Mouse (Mus musculus) spleen, adult 2 months (tissue): Measurements from ENCODE around the gene Scn2b. TPM values are rescaled to one million over a fixed set of nuclear protein-coding genes. Genes with fewer than 3 reads are reported as not detected.

Experiments
- DNase-seq, 2 experiments: peaks; one replicate each; pipeline versions ENCODE4 v3.0.0 to v3.0.0-alpha.2; 2012 to 2021; ENCODE audit warnings: low spot score in 2 of 2, low read depth in 1 of 2
- H3K27ac ChIP-seq: fragments of 200-500 bp; 2 replicates; pipeline ENCODE4 v1.5.1; 2012; ENCODE audit warnings: low read length, inconsistent platforms; ENCODE audit not compliant: insufficient read depth
- H3K27me3 ChIP-seq: fragments of 200-500 bp; 2 replicates; pipeline ENCODE4 v1.6.1; 2012; ENCODE audit warnings: mild to moderate bottlenecking, moderate library complexity, low read length, inconsistent platforms; ENCODE audit not compliant: control insufficient read depth, insufficient read depth
- H3K36me3 ChIP-seq: fragments of 200-500 bp; 2 replicates; pipeline ENCODE4 v1.6.1; 2012; ENCODE audit warnings: mild to moderate bottlenecking, low read length, inconsistent platforms; ENCODE audit not compliant: control insufficient read depth, insufficient read depth
- H3K4me1 ChIP-seq: fragments of 200-500 bp; 2 replicates; pipeline ENCODE4 v1.6.1; 2011; ENCODE audit warnings: inconsistent platforms; ENCODE audit not compliant: control insufficient read depth, insufficient read depth, insufficient read length
- H3K4me3 ChIP-seq: fragments of 200-500 bp; 2 replicates; pipeline ENCODE4 v1.5.1; 2011; ENCODE audit warnings: mild to moderate bottlenecking, inconsistent platforms; ENCODE audit not compliant: insufficient read depth, insufficient read length; ENCODE audit errors: extremely low read depth
- CTCF ChIP-seq: fragments of 200-500 bp; IDR thresholded peaks from 2 replicates; pipeline ENCODE4 v1.5.1; 2011; ENCODE audit warnings: mild to moderate bottlenecking, inconsistent platforms; ENCODE audit not compliant: insufficient read depth, insufficient read length, insufficient replicate concordance; ENCODE audit errors: extremely low read depth
- POLR2A ChIP-seq: fragments of 200-500 bp; IDR thresholded peaks from 2 replicates; pipeline ENCODE4 v1.6.1; 2011; ENCODE audit warnings: low read depth, low read length, inconsistent platforms
- WGBS: fragments of 180-500 bp; shearing (Covaris S2); methylation state at CpG from one replicate; pipeline ENCODE4 v1.1.7; 2018; 5-methylcytosine and 5-hydroxymethylcytosine counted together
- polyA plus RNA-seq: library from polyadenylated mRNA; depleted of rRNA; stranded (reverse); fragments of >200 nt; gene quantifications from 2 replicates; pipeline ENCODE4 v1.2.3, GENCODE M21; 2012

Gene Scn2b
- polyA plus RNA-seq, 1 experiment, result 1.8 TPM

- no peak overlapping the region for H3K27ac ChIP-seq
- H3K27me3 ChIP-seq, result no peaks in the 10 kb centered on the region
- no peaks in the 10 kb centered on the region for H3K36me3 ChIP-seq
- TF ChIP-seq POLR2A (no peak), CTCF (no peak)
- WGBS, result 60% methylated on average over 12 of the region's 12 CpGs
- peaks cover 20% of the 10 kb centered on the region; the same call in 1 of the 2 replicates for H3K4me1 ChIP-seq
- no peak overlapping the region for H3K4me3 ChIP-seq
- no peak for DNase-seq
Observed at GRCm38 (mm10) chr9:45085741-45086690, 31.6 kb upstream of the Scn2b start.

GRCm38 (mm10) chr9:45088040-45088439 lies 29.5 kb upstream of the Scn2b start:
- Histone ChIP-seq H3K27me3 (no peaks in the 10 kb centered on the region), H3K4me3 (no peak overlapping the region), H3K27ac (no peak overlapping the region), H3K36me3 (no peaks in the 10 kb centered on the region), H3K4me1 (peaks cover 15% of the 10 kb centered on the region; the same call in 1 of the 2 replicates)
- TF ChIP-seq POLR2A (no peak), CTCF (no peak)
- no peak for DNase-seq

- Histone ChIP-seq H3K27me3 (no peaks in the 10 kb centered on the region), H3K4me1 (peaks cover 4% of the 10 kb centered on the region; the same call in 1 of the 2 replicates), H3K27ac (no peak overlapping the region), H3K36me3 (no peaks in the 10 kb centered on the region), H3K4me3 (no peak overlapping the region)
- WGBS, result 90% methylated on average over 3 of the region's 3 CpGs
- no peak for DNase-seq
- TF ChIP-seq POLR2A, result no peak
- TF ChIP-seq CTCF, result no peak
Observed at GRCm38 (mm10) chr9:45090811-45091210, 26.8 kb upstream of the Scn2b start.

GRCm38 (mm10) chr9:45092641-45093040 lies 24.9 kb upstream of the Scn2b start:
- H3K27me3 ChIP-seq, result no peaks in the 10 kb centered on the region

DNA sequence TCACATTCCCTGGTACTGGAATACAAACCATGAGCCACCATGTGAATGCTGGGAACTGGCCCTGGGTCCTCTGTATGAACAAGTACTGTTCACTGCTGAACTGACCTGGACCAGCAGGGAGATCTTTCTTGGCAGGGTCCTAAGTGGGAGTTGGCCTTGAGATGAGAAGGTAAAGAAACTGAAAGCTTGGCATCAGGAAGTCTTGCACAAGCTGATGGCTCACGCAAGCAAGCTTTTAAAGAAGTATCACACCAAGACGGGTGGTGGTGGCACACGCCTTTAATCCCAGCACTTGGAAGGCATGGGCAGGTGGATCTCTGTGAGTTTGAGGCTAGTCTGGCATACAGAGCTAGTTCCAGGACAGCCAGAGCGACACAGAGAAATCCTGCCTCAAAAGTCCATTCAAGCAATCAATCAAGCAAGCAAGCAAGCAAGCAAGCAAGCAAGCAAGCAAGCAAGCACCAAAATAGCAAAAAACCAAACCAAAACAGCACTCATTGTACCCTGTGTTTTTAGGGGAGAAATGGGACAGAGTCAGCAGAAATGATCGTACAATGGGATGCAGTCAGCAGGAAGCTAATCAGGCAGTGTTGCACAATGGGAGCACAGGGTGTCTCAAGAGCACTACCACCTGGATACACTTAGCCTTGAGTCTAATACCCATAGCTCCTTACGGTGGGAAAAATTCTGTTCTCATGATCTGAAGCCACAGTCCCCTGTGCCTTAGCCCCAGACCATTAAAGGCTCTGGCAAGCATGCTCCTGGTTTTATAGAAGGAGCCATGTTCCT lies 22.2 kb upstream of the Scn2b start:
- TF ChIP-seq CTCF (no peak), POLR2A (no peak)
- 61% methylated on average over 6 of the region's 6 CpGs for WGBS
- no peak for DNase-seq
- Histone ChIP-seq H3K36me3 (no peaks in the 10 kb centered on the region; the same call in 1 of the 2 replicates), H3K4me3 (no peak overlapping the region), H3K27ac (no peak overlapping the region), H3K4me1 (no peaks in the 10 kb centered on the region), H3K27me3 (no peaks in the 10 kb centered on the region)

More at GRCm38 (mm10) chr9:45092641-45093040, 24.9 kb upstream of the Scn2b start:
- Histone ChIP-seq H3K4me1 (no peaks in the 10 kb centered on the region), H3K4me3 (no peak overlapping the region), H3K36me3 (no peaks in the 10 kb centered on the region; the same call in 1 of the 2 replicates), H3K27ac (no peak overlapping the region)
- 47% methylated on average over 4 of the region's 4 CpGs for WGBS
- TF ChIP-seq POLR2A (no peak), CTCF (no peak)
- DNase-seq, result no peak

GRCm38 (mm10) chr9:45097877-45098276 lies 19.7 kb upstream of the Scn2b start:
- no peaks in the 10 kb centered on the region for H3K27me3 ChIP-seq
- 88% methylated on average over 5 of the region's 5 CpGs for WGBS
- H3K4me3 ChIP-seq, result no peak overlapping the region
- H3K36me3 ChIP-seq, result peaks cover 2% of the 10 kb centered on the region; the same call in 1 of the 2 replicates
- no peak overlapping the region for H3K27ac ChIP-seq
- no peak for DNase-seq
- TF ChIP-seq POLR2A (no peak), CTCF (no peak)
- H3K4me1 ChIP-seq, result no peaks in the 10 kb centered on the region
